13 mouse cellular contexts compared by ENCODE assay signal in genomic region chr2:92825395-92825794, GRCm38 (mm10).
DNase-seq lines count a peak whose midpoint lies in the region; ATAC-seq and TF ChIP-seq lines count a peak whose summit lies in the region.
"Had no signal": no experiment of that assay in that cellular context is flagged by ENCODE, and none has a peak within 500 bp of the region (broad histone marks: within the 10 kb centered on the region; RNA-seq: fewer than 3 reads in every experiment).

No protein-coding gene starts in this region.

- H3K27ac ChIP-seq in hindbrain, embryonic 12.5 days: no peak overlapping the region
- no peak overlapping the region for H3K27ac ChIP-seq in hindbrain, embryonic 13.5 days
- peak overlapping the region; percentile 25; the same call in 1 of the 2 replicates for H3K27ac ChIP-seq in lung, embryonic 16.5 days (ENCODE audit: low read length)
- no peak overlapping the region for H3K27ac ChIP-seq in hindbrain, postnatal 0 days
- H3K27ac ChIP-seq in small intestine, adult 2 months (ENCODE audit: insufficient read depth, low read depth, low read length): 0 out of 2 replicates have a peak overlapping the region, but pooled peaks have one; percentile 17
- H3K27ac ChIP-seq: heart, embryonic 15.5 days; liver, embryonic 12.5 days had no signal

- no peak overlapping the region for H3K4me3 ChIP-seq in hindbrain, embryonic 12.5 days
- no peak overlapping the region for H3K4me3 ChIP-seq in hindbrain, embryonic 13.5 days
- H3K4me3 ChIP-seq in lung, embryonic 16.5 days (ENCODE audit: low read length): no peak overlapping the region
- H3K4me3 ChIP-seq in hindbrain, postnatal 0 days (ENCODE audit: low read length): no peak overlapping the region
- H3K4me3 ChIP-seq in small intestine, adult 2 months (ENCODE audit: low read depth, low read length): no peak overlapping the region
- H3K4me3 ChIP-seq: heart, embryonic 15.5 days; liver, embryonic 12.5 days had no signal

- H3K4me2 ChIP-seq in hindbrain, embryonic 12.5 days (replicated peaks): no peak overlapping the region
- H3K4me2 ChIP-seq in hindbrain, embryonic 13.5 days: no peak overlapping the region
- no peak overlapping the region for H3K4me2 ChIP-seq in lung, embryonic 16.5 days (ENCODE audit: low read depth, low read length)
- H3K4me2 ChIP-seq in hindbrain, postnatal 0 days (ENCODE audit: low read depth, low read length): no peak overlapping the region
- H3K4me2 ChIP-seq: heart, embryonic 15.5 days; liver, embryonic 12.5 days had no signal

- peaks cover 21% of the 10 kb centered on the region for H3K4me1 ChIP-seq in hindbrain, embryonic 12.5 days
- H3K4me1 ChIP-seq in hindbrain, embryonic 13.5 days (replicated peaks): peaks cover 23% of the 10 kb centered on the region
- no peaks in the 10 kb centered on the region for H3K4me1 ChIP-seq in lung, embryonic 16.5 days (replicated peaks; ENCODE audit: control insufficient read depth, insufficient read depth, low read length)
- peaks cover 9% of the 10 kb centered on the region; the same call in 1 of the 2 replicates for H3K4me1 ChIP-seq in hindbrain, postnatal 0 days (ENCODE audit: insufficient read depth, low read length)
- no peaks in the 10 kb centered on the region for H3K4me1 ChIP-seq in small intestine, adult 2 months (ENCODE audit: control insufficient read depth, insufficient read depth, insufficient read length, low read length)
- H3K4me1 ChIP-seq: heart, embryonic 15.5 days; liver, embryonic 12.5 days had no signal

- H3K36me3 ChIP-seq in hindbrain, embryonic 12.5 days: no peaks in the 10 kb centered on the region
- H3K36me3 ChIP-seq in hindbrain, embryonic 13.5 days: no peaks in the 10 kb centered on the region
- H3K36me3 ChIP-seq in lung, embryonic 16.5 days (ENCODE audit: control insufficient read depth, insufficient read depth, low read length): no peaks in the 10 kb centered on the region
- H3K36me3 ChIP-seq in hindbrain, postnatal 0 days (ENCODE audit: insufficient read depth, low read length): no peaks in the 10 kb centered on the region
- no peaks in the 10 kb centered on the region for H3K36me3 ChIP-seq in small intestine, adult 2 months (ENCODE audit: control insufficient read depth, insufficient read depth, low read length)
- H3K36me3 ChIP-seq: heart, embryonic 15.5 days; liver, embryonic 12.5 days had no signal

- no peaks in the 10 kb centered on the region; the same call in 1 of the 2 replicates for H3K27me3 ChIP-seq in hindbrain, embryonic 12.5 days
- 0 out of 2 replicates have a peak, but pooled peaks cover 4% of the 10 kb centered on the region for H3K27me3 ChIP-seq in hindbrain, embryonic 13.5 days
- no peaks in the 10 kb centered on the region for H3K27me3 ChIP-seq in lung, embryonic 16.5 days (ENCODE audit: control insufficient read depth, insufficient read depth, low read depth, low read length)
- no peaks in the 10 kb centered on the region for H3K27me3 ChIP-seq in hindbrain, postnatal 0 days (ENCODE audit: insufficient read depth, low read length)
- H3K27me3 ChIP-seq in small intestine, adult 2 months (ENCODE audit: control insufficient read depth, insufficient read depth, low read length): no peaks in the 10 kb centered on the region
- H3K27me3 ChIP-seq: liver, embryonic 12.5 days had no signal

- no peaks in the 10 kb centered on the region for H3K9me3 ChIP-seq in hindbrain, embryonic 12.5 days (replicated peaks)
- no peaks in the 10 kb centered on the region for H3K9me3 ChIP-seq in hindbrain, embryonic 13.5 days
- H3K9me3 ChIP-seq in lung, embryonic 16.5 days (ENCODE audit: control insufficient read depth, low read length): no peaks in the 10 kb centered on the region
- no peaks in the 10 kb centered on the region for H3K9me3 ChIP-seq in hindbrain, postnatal 0 days (ENCODE audit: low read length)
- H3K9me3 ChIP-seq: heart, embryonic 15.5 days; liver, embryonic 12.5 days had no signal

- 27% methylated on average over 6 of the region's 6 CpGs for WGBS in hindbrain, embryonic 12.5 days
- 24% methylated on average over 6 of the region's 6 CpGs for WGBS in hindbrain, embryonic 13.5 days
- 9% methylated on average over 6 of the region's 6 CpGs for WGBS in lung, embryonic 16.5 days
- 15% methylated on average over 6 of the region's 6 CpGs for WGBS in hindbrain, postnatal 0 days
- 14% methylated on average over 6 of the region's 6 CpGs for WGBS in small intestine, adult 2 months

- TF ChIP-seq POLR2A in small intestine, adult 2 months (IDR thresholded peaks at IDR 0.05; ENCODE audit: low read depth, low read length): no peak

- ATAC-seq in hindbrain, embryonic 12.5 days (ENCODE audit: low FRiP score): 0 out of 2 replicates have a peak, but pooled peaks have one; percentile 41
- ATAC-seq in hindbrain, embryonic 13.5 days (ENCODE audit: low FRiP score): no peak
- peak; percentile 60 for ATAC-seq in lung, embryonic 16.5 days (ENCODE audit: low read depth)
- ATAC-seq in hindbrain, postnatal 0 days: no peak
- ATAC-seq: liver, embryonic 12.5 days had no signal

- DNase-seq in lung, postnatal 25 days (ENCODE audit: low spot score): no peak
- DNase-seq in hindbrain, postnatal 0 days (ENCODE audit: low spot score): peak; percentile 18
- DNase-seq in c-Kit-positive CD71-positive TER-119-positive erythroid progenitor cells, embryonic 14.5 days (ENCODE audit: low spot score): no peak
- no peak for DNase-seq in liver
- DNase-seq: adrenal gland, adult 2 months; cerebellum, adult 9-10 months; embryo, embryonic 11 days had no signal

- TF ChIP-seq CTCF in hindbrain, postnatal 0 days (IDR thresholded peaks at IDR 0.05; ENCODE audit: low read depth): no peak
- TF ChIP-seq CTCF in small intestine, adult 2 months (IDR thresholded peaks at IDR 0.05; ENCODE audit: extremely low read depth, insufficient read length, insufficient replicate concordance, low read depth, low read length): no peak

- H3K9ac ChIP-seq in hindbrain, embryonic 12.5 days: no peak overlapping the region
- no peak overlapping the region for H3K9ac ChIP-seq in hindbrain, embryonic 13.5 days
- H3K9ac ChIP-seq in lung, embryonic 16.5 days (ENCODE audit: low read length): no peak overlapping the region
- no peak overlapping the region for H3K9ac ChIP-seq in hindbrain, postnatal 0 days (replicated peaks; ENCODE audit: low read length)
- H3K9ac ChIP-seq: heart, embryonic 15.5 days; liver, embryonic 12.5 days had no signal

Comparison
In these comparisons a context has a peak if more than half of its experiments do, and no peak if none do; other contexts are left out.
1. ATAC-seq: peak in hindbrain, embryonic 12.5 days (single experiment) and lung, embryonic 16.5 days (single experiment); none in hindbrain, embryonic 13.5 days (single experiment) and hindbrain, postnatal 0 days (single experiment).
2. H3K27ac ChIP-seq: peak in lung, embryonic 16.5 days (single experiment) and small intestine, adult 2 months (single experiment); none in hindbrain, embryonic 12.5 days (single experiment), hindbrain, embryonic 13.5 days (single experiment) and hindbrain, postnatal 0 days (single experiment).